Mouse (Mus musculus) midbrain, embryonic 12.5 days (tissue): ENCODE results near the gene Trmt5. TPM values are rescaled to one million over a fixed set of nuclear protein-coding genes. Genes with fewer than 3 reads are reported as not detected.

ENCODE experiments used
- ATAC-seq: fragments of 200-750 bp; cut with Nextera tagmentation; 2 replicates; pipeline ENCODE4 v1.8.0; 2017; ENCODE audit warnings: low read depth, moderate TSS enrichment, moderate library complexity; ENCODE audit not compliant: low FRiP score
- H3K27ac ChIP-seq: fragments of 300-500 bp; sonication (generic); replicated peaks from 2 replicates; pipeline ENCODE4 v1.5.1; 2016; ENCODE audit warnings: mild to moderate bottlenecking
- H3K27me3 ChIP-seq: fragments of 300-500 bp; sonication (generic); 2 replicates; pipeline ENCODE4 v1.6.1; 2016; ENCODE audit warnings: mild to moderate bottlenecking
- H3K36me3 ChIP-seq: fragments of 300-500 bp; sonication (generic); 2 replicates; pipeline ENCODE4 v1.6.1; 2016
- H3K4me1 ChIP-seq: fragments of 300-500 bp; sonication (generic); 2 replicates; pipeline ENCODE4 v1.6.1; 2016
- H3K4me2 ChIP-seq: fragments of 300-500 bp; sonication (generic); replicated peaks from 2 replicates; pipeline ENCODE4 v1.6.1; 2016; ENCODE audit warnings: mild to moderate bottlenecking, moderate library complexity
- H3K4me3 ChIP-seq: fragments of 300-500 bp; sonication (generic); 2 replicates; pipeline ENCODE4 v1.5.1; 2016; ENCODE audit warnings: mild to moderate bottlenecking
- H3K9ac ChIP-seq: fragments of 300-500 bp; sonication (generic); replicated peaks from 2 replicates; pipeline ENCODE4 v1.6.1; 2016; ENCODE audit warnings: mild to moderate bottlenecking, moderate library complexity
- H3K9me3 ChIP-seq: fragments of 300-500 bp; sonication (generic); 2 replicates; pipeline ENCODE4 v1.6.1; 2016; ENCODE audit warnings: mild to moderate bottlenecking
- WGBS: fragments of 180-500 bp; shearing (Covaris S2); methylation state at CpG from one replicate; pipeline ENCODE4 v1.1.7; 2016; 5-methylcytosine and 5-hydroxymethylcytosine counted together
- polyA plus RNA-seq: library from polyadenylated mRNA; unstranded; fragments of >200 nt; fragmentation: Nextera tagmentation; extraction: Ambion mirVana; gene quantifications from 2 replicates; pipeline ENCODE4 v1.2.1, GENCODE M21; 2016

The Trmt5 gene
- polyA plus RNA-seq, 1 experiment from 2014 or later, result 17.8 TPM

DNA sequence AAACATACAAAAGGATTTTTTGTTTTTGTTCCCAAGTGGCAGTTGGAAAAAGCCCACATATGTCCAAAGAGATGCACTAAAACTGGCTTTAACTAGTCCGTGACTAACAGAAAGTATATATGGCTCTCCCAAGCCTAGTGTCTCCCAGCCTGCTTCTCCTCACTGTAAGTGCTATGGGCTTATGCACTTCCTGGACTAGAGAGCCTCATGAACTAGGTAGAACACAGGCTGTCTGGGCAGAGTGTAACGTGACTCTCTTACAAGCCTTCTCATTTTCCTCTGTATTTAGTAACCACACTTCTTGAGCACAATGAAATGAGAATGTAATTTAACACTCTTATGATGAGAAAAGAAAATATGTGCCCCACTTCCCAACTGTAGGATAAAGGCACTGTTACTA, 22.2 kb upstream of the Trmt5 start:
- Histone ChIP-seq H3K9me3 (no peaks in the 10 kb centered on the region), H3K4me2 (no peak overlapping the region), H3K4me1 (no peaks in the 10 kb centered on the region), H3K4me3 (no peak overlapping the region), H3K27ac (no peak overlapping the region), H3K36me3 (no peaks in the 10 kb centered on the region), H3K27me3 (no peaks in the 10 kb centered on the region), H3K9ac (no peak overlapping the region)
- ATAC-seq, result no peak
- WGBS, result 87% methylated on average over 2 of the region's 2 CpGs

DNA sequence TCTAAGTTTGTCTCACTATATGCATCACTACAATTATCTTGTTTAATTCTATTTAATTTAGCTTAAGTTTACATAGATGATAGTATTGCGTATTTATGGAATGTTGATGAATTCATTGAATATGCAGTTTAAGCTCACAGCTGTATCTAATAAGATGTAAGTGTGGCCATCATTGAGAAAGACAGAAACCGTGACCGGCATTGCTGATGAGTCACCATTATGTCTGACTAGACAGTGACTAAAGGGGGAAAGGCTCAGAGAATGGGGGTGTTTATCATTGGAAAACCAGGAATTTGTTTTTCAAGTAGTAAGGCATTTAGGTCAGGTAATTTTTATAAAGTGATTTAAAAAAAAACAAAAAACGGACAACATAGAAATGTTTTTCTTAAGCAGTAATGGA, 21.2 kb upstream of the Trmt5 start:
- Histone ChIP-seq H3K27ac (no peak overlapping the region), H3K9me3 (no peaks in the 10 kb centered on the region), H3K4me3 (no peak overlapping the region), H3K27me3 (no peaks in the 10 kb centered on the region), H3K36me3 (no peaks in the 10 kb centered on the region), H3K4me1 (no peaks in the 10 kb centered on the region), H3K9ac (no peak overlapping the region), H3K4me2 (no peak overlapping the region)
- 91% methylated on average over 4 of the region's 4 CpGs for WGBS
- no peak for ATAC-seq

DNA sequence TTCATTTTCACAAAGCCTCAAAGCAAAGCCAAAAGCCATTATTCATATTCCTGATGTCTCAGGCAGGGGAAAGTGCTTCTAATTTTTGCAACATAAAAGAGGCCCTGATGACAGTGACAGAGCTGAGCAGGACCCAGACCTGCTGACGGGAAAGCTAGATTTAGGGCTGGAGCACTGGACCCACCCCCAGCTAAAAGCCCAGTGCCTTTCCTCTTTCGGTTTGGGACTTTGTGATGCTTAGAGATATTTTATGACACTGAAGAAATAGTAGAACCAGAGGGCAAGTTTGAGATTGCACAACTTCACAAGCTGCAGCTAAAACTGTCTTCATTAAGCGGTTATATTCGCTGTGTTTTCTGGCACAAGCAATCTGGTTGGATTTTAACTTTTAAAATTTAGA, 18.1 kb upstream of the Trmt5 start:
- Histone ChIP-seq H3K9me3 (no peaks in the 10 kb centered on the region), H3K36me3 (0 out of 2 replicates have a peak, but pooled peaks cover 14% of the 10 kb centered on the region), H3K27ac (no peak overlapping the region), H3K27me3 (no peaks in the 10 kb centered on the region), H3K4me2 (no peak overlapping the region), H3K4me1 (no peaks in the 10 kb centered on the region), H3K9ac (no peak overlapping the region), H3K4me3 (no peak overlapping the region)
- ATAC-seq, result no peak
- 91% methylated on average over 4 of the region's 4 CpGs for WGBS

DNA sequence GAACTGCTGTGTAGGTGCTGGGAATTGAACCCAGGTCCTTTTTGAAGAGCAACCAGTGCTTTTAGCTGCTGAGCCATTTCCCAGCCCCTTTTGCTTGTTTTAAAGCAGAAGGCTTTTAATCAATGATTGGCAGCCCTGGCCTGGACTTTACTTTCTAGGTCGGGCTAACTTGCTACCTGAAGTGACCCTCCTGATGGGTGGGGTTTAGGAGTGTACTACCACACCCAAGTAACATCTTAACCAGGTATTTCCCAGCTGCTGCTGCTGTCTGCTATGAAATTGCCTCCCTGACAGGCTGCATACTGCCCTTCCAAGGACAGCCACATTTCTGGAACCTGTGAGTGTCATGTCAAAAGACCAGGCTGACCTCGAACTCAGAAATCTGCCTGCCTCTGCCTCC, 14.0 kb upstream of the Trmt5 start:
- no peak overlapping the region for H3K9ac ChIP-seq
- peaks cover 3% of the 10 kb centered on the region; the same call in 1 of the 2 replicates for H3K4me1 ChIP-seq
- H3K4me3 ChIP-seq, result no peak overlapping the region
- no peak for ATAC-seq
- 0 out of 2 replicates have a peak, but pooled peaks cover 14% of the 10 kb centered on the region for H3K36me3 ChIP-seq
- no peaks in the 10 kb centered on the region for H3K9me3 ChIP-seq
- no peaks in the 10 kb centered on the region for H3K27me3 ChIP-seq
- H3K27ac ChIP-seq, result no peak overlapping the region
- H3K4me2 ChIP-seq, result no peak overlapping the region
- 91% methylated on average over 2 of the region's 2 CpGs for WGBS

DNA sequence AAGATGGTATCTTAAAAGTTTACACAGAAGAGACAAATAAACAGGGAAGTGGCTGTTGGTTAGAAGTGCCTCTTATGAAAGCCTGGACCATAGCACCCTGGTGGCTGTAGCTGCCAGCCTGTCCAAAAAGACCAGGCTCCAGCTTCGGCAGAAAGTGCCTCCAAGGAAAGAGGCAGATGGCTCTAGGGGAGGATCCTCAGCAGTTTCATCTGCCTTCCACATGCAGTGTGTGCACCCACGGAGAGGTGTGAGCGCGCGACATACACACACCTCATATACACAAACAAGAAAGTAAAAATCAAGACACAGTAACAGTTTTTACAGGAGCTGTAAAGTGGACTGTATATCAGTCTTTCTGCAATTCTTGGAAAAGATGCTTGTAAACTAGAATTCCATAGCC, 12.1 kb upstream of the Trmt5 start:
- Histone ChIP-seq H3K4me2 (no peak overlapping the region), H3K4me3 (no peak overlapping the region), H3K36me3 (0 out of 2 replicates have a peak, but pooled peaks cover 18% of the 10 kb centered on the region), H3K27ac (no peak overlapping the region), H3K9ac (no peak overlapping the region), H3K9me3 (no peaks in the 10 kb centered on the region), H3K27me3 (no peaks in the 10 kb centered on the region), H3K4me1 (peaks cover 3% of the 10 kb centered on the region; the same call in 1 of the 2 replicates)
- no peak for ATAC-seq
- 92% methylated on average over 5 of the region's 5 CpGs for WGBS

DNA sequence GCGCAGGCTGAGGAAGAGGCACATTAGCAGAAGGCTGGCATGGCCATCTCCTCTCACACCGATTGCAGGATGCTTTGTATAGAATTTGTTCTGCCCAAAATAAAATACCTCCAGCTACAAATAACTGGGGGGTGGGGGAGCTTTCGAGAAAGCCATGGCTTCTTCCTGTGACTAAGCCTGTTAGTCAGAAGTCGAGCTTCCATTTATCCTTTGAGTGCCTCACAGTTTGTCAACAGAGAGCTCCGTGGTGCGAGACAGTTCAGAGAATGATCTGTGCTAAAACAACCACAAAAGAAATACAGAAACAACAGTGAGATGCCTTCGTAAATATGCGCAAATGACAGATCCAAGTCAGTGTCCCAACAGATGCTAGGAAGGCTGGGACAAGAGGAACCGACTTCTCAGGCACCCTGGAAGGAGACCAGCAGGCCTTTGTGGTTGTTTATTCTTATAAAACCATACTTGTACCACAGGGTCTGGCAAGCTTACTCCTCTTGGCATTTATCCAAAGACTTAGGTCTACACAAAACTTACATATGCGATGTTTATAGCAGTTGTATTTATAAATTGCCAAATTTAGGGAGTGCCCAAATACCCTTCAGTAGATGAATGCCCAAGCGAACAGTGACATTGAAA, 9.1 kb upstream of the Trmt5 start:
- Histone ChIP-seq H3K4me3 (no peak overlapping the region), H3K27ac (no peak overlapping the region), H3K9ac (no peak overlapping the region), H3K9me3 (no peaks in the 10 kb centered on the region), H3K4me1 (peaks cover 3% of the 10 kb centered on the region; the same call in 1 of the 2 replicates), H3K36me3 (peaks cover 18% of the 10 kb centered on the region), H3K27me3 (no peaks in the 10 kb centered on the region), H3K4me2 (no peak overlapping the region)
- 66% methylated on average over 11 of the region's 11 CpGs for WGBS
- no peak for ATAC-seq

DNA sequence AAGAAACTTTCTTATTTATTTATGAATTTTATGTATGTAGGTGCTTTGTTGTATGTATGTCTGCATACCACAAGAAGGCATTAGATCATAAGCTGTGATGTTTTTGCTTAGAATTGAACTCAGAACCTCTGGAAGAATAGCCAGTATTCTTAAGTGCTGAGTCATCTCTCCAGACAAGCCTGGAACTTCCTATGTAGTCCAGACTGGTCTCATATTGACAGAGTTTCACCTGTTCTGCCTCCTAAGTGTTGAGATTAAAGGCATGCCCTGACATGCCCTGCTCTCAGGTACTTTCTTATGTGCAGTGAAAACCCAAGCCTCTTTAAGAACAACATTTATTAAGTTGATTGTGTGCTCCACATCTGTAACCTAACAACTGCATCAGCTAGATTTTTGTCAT, 8.4 kb upstream of the Trmt5 start:
- H3K36me3 ChIP-seq, result peaks cover 12% of the 10 kb centered on the region
- no peak overlapping the region for H3K9ac ChIP-seq
- no peak overlapping the region for H3K4me3 ChIP-seq
- peaks cover 3% of the 10 kb centered on the region; the same call in 1 of the 2 replicates for H3K4me1 ChIP-seq
- no peaks in the 10 kb centered on the region for H3K27me3 ChIP-seq
- no peaks in the 10 kb centered on the region for H3K9me3 ChIP-seq
- H3K27ac ChIP-seq, result no peak overlapping the region
- no peak overlapping the region for H3K4me2 ChIP-seq
- ATAC-seq, result no peak

DNA sequence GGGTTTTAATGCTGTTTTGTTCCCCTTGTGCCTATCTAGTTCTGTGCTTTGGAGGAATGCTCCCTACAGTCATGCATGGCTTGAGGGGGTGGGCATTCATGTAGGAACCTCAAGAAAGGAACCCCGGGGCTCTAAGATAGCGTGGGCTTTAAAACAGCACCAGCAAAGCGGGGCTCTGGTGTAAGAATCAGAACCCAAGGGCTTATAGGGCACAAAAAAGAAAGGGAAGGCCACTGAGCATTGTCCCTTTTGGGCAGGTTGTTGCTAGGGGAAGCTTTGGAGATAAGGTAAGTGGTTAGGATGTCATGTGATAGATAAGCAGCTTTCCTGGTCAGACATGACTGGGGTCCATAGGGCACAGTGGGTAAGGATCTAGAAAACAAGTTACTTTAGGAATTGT, 2.1 kb upstream of the Trmt5 start:
- Histone ChIP-seq H3K9ac (no peak overlapping the region), H3K4me3 (no peak overlapping the region), H3K4me1 (peaks cover 19% of the 10 kb centered on the region), H3K9me3 (no peaks in the 10 kb centered on the region), H3K27me3 (no peaks in the 10 kb centered on the region), H3K36me3 (peaks cover 10% of the 10 kb centered on the region), H3K27ac (no peak overlapping the region), H3K4me2 (no peak overlapping the region)
- 90% methylated on average over 3 of the region's 3 CpGs for WGBS
- ATAC-seq, result no peak

DNA sequence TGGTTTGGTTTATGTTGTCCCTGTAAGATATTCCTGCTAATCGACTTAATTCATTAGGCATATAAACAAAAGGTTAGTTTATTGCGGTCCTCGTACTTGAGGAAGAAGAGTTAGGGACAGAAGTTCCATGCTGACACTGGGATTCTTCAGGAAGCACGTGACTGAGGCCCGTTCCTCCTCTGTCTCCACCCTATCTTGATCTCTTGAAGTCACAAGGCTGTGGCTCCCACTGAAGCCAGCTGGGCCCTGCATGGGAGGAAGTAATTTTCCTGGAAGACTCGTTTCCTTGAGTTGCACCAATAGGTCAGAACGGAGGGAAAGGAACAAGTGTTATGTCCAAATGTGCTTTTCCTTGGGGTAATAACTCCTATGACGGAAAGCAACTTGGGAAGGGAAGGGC, 1.1 kb upstream of the Trmt5 start:
- ATAC-seq, result no peak
- H3K9me3 ChIP-seq, result no peaks in the 10 kb centered on the region
- peak overlapping the region; percentile 76; the same call in 1 of the 2 replicates for H3K9ac ChIP-seq
- peak overlapping the region; percentile 68 for H3K4me2 ChIP-seq
- peaks cover 24% of the 10 kb centered on the region for H3K4me1 ChIP-seq
- peak overlapping the region; percentile 84; the same call in 1 of the 2 replicates for H3K27ac ChIP-seq
- H3K27me3 ChIP-seq, result no peaks in the 10 kb centered on the region
- peaks cover 14% of the 10 kb centered on the region for H3K36me3 ChIP-seq
- WGBS, result 78% methylated on average over 8 of the region's 8 CpGs
- H3K4me3 ChIP-seq, result peak overlapping the region; percentile 71

DNA sequence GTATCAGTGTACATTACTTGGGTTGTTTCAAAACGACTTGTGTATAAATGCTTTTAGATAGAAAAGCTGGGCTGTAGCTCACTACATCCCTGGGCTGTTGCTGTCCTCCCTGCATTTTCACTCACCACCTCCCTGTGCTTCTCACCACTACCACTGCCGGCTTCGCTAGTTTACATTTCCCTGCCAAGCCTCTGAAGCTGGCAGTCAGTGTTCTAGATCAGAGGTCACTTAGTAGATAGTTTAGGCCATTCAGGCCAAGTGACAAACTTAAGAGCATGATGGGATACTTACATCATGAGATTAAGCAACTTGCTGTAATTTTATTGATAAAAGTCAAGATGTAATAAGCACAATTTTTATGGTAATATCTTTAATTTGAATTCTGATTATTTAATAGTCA, 11.6 kb downstream of the Trmt5 start:
- peaks cover 39% of the 10 kb centered on the region for H3K36me3 ChIP-seq
- no peaks in the 10 kb centered on the region for H3K27me3 ChIP-seq
- 93% methylated on average over 3 of the region's 3 CpGs for WGBS
- no peak overlapping the region for H3K4me3 ChIP-seq
- H3K9me3 ChIP-seq, result peaks cover 7% of the 10 kb centered on the region; the same call in 1 of the 2 replicates
- H3K4me1 ChIP-seq, result no peaks in the 10 kb centered on the region
- no peak overlapping the region for H3K9ac ChIP-seq
- no peak overlapping the region for H3K27ac ChIP-seq
- no peak overlapping the region for H3K4me2 ChIP-seq
- no peak for ATAC-seq

DNA sequence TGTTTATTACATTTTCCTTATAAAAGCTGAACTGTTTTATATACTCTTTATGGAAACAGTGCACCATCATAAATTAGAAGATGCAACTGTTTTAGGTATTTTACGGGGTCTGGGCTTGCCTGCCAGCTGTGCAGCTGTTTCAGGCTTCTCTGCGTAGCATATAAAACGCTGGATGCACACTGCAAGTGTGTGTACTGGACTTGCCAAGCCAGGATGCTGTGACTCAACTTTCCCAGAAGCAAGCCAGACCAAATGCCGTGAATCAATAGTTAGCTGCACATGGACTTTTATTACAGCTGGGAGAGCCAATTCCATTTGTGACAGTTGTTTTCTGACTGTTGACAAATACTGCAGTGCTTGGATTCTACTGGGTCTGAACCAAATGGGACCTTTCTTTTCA, 16.6 kb downstream of the Trmt5 start:
- Histone ChIP-seq H3K36me3 (no peaks in the 10 kb centered on the region), H3K27ac (no peak overlapping the region), H3K4me1 (no peaks in the 10 kb centered on the region), H3K9me3 (no peaks in the 10 kb centered on the region), H3K4me3 (no peak overlapping the region), H3K27me3 (no peaks in the 10 kb centered on the region), H3K4me2 (no peak overlapping the region), H3K9ac (no peak overlapping the region)
- 93% methylated on average over 4 of the region's 4 CpGs for WGBS
- no peak for ATAC-seq

DNA sequence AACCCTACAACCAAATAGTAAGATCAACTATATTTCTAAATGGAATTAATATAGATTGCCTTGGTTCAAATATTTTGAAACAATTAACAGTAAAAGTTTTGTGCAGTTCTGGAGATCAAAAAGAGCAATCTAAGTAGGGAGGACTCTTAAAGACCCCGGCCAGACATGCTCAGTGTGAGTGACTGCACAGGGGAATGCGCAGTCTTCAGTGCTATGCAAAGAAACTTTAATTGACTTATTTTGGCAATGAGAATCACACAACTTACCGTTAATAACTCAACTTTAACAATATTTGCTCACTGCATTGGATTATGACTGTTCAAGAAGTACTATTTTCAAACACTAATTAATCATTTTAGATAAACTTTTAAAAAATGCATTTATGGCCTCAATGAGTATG, 17.0 kb downstream of the Trmt5 start:
- Histone ChIP-seq H3K4me2 (no peak overlapping the region), H3K27me3 (no peaks in the 10 kb centered on the region), H3K9me3 (no peaks in the 10 kb centered on the region), H3K9ac (no peak overlapping the region), H3K4me3 (no peak overlapping the region), H3K27ac (no peak overlapping the region), H3K4me1 (no peaks in the 10 kb centered on the region), H3K36me3 (no peaks in the 10 kb centered on the region)
- whole genome bisulfite sequencing, result 94% methylated on average over 3 of the region's 3 CpGs
- no peak for ATAC-seq

DNA sequence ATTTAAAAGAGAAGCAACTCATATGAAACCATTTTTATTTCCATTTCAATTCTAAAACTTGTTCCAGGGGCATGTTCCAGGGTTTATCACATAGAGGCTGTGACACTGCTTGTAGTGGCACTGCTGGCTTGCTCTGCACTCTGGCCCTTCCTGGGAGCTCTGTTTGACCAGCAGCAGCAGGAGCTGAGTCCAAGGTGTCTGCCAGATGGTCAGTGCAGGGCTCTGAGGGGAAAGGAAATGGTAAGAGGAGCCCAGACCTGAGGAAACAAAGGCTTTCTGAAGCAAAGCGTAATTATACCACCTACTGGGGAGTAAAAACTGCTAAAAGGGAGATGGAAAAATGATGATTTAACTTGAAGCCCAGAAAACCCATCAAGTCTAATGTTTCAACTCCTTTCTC, 18.0 kb downstream of the Trmt5 start:
- Histone ChIP-seq H3K36me3 (no peaks in the 10 kb centered on the region), H3K4me3 (no peak overlapping the region), H3K27ac (no peak overlapping the region), H3K27me3 (no peaks in the 10 kb centered on the region), H3K9me3 (no peaks in the 10 kb centered on the region), H3K4me2 (no peak overlapping the region), H3K4me1 (no peaks in the 10 kb centered on the region), H3K9ac (no peak overlapping the region)
- no peak for ATAC-seq
- WGBS, result 88% methylated on average over 1 of the region's 1 CpGs
